Mouse (Mus musculus) forebrain, postnatal 0 days (tissue): ENCODE data around the gene Sgip1. TPM values are rescaled to one million over a fixed set of nuclear protein-coding genes. Genes with fewer than 3 reads are reported as not detected.

Experiments
- ATAC-seq: fragments of 200-750 bp; cut with Nextera tagmentation; 2 replicates; pipeline ENCODE4 v1.8.0; 2017; ENCODE audit warnings: mild to moderate bottlenecking, moderate library complexity
- DNase-seq: peaks from one replicate; pipeline ENCODE4 v3.0.0-alpha.2; 2015
- H3K27ac ChIP-seq: fragments of 300-500 bp; sonication (generic); 2 replicates; pipeline ENCODE4 v1.5.1; 2014; ENCODE audit warnings: low read depth, mild to moderate bottlenecking, antibody characterized with exemption, low read length, moderate library complexity, mixed read lengths
- H3K27me3 ChIP-seq: fragments of 300-500 bp; sonication (generic); 2 replicates; pipeline ENCODE4 v1.6.1; 2014; ENCODE audit warnings: mild to moderate bottlenecking, low read length, mixed read lengths; ENCODE audit not compliant: insufficient read depth
- H3K36me3 ChIP-seq: fragments of 300-500 bp; sonication (generic); 2 replicates; pipeline ENCODE4 v1.6.1; 2014; ENCODE audit warnings: mild to moderate bottlenecking, moderate library complexity; ENCODE audit not compliant: insufficient read depth
- H3K4me1 ChIP-seq: fragments of 300-500 bp; sonication (generic); 2 replicates; pipeline ENCODE4 v1.6.1; 2014; ENCODE audit warnings: antibody characterized with exemption; ENCODE audit not compliant: insufficient read depth
- H3K4me2 ChIP-seq: fragments of 300-500 bp; sonication (generic); 2 replicates; pipeline ENCODE4 v1.6.1; 2014; ENCODE audit warnings: low read depth, mild to moderate bottlenecking, moderate library complexity
- H3K4me3 ChIP-seq: fragments of 300-500 bp; sonication (generic); 2 replicates; pipeline ENCODE4 v1.5.1; 2014; ENCODE audit warnings: low read depth, low read length, mixed read lengths
- H3K9ac ChIP-seq: fragments of 300-500 bp; sonication (generic); 2 replicates; pipeline ENCODE4 v1.6.1; 2014; ENCODE audit warnings: mild to moderate bottlenecking
- H3K9me3 ChIP-seq: fragments of 300-500 bp; sonication (generic); 2 replicates; pipeline ENCODE4 v1.6.1; 2016; ENCODE audit warnings: low read length
- CTCF ChIP-seq: sonication (generic); IDR thresholded peaks from 2 replicates; pipeline ENCODE4 v1.5.1; 2016; ENCODE audit warnings: antibody characterized with exemption, control low read depth, low read depth
- WGBS: fragments of 180-500 bp; shearing (Covaris S2); extraction: QIAGEN DNeasy Blood & Tissue Kit; methylation state at CpG from one replicate; pipeline ENCODE4 v1.1.7; 2014; 5-methylcytosine and 5-hydroxymethylcytosine counted together
- polyA plus RNA-seq: library from polyadenylated mRNA; unstranded; fragments of >200 nt; fragmentation: Nextera tagmentation; extraction: Ambion mirVana; gene quantifications from 2 replicates; pipeline ENCODE4 v1.2.1, GENCODE M21; 2015
- total RNA-seq: library from RNA; depleted of rRNA; stranded (reverse); fragments of >200 nt; gene quantifications from 2 replicates; pipeline ENCODE4 v1.2.3, GENCODE M21; 2014; rRNA removed

Sgip1 gene
- total and polyA plus RNA-seq, 2 experiments from 2014 or later, result 59.4 to 61.4 TPM

GRCm38 (mm10) chr4:103011823-103012222, 270.7 kb downstream of the Sgip1 start:
- Histone ChIP-seq H3K9ac (peak overlapping the region; percentile 41; the same call in 1 of the 2 replicates), H3K4me2 (peak overlapping the region; percentile 17; the same call in 1 of the 2 replicates), H3K36me3 (no peaks in the 10 kb centered on the region), H3K27ac (peak overlapping the region; percentile 54), H3K4me3 (0 out of 2 replicates have a peak overlapping the region, but pooled peaks have one; percentile 3), H3K27me3 (no peaks in the 10 kb centered on the region), H3K9me3 (no peaks in the 10 kb centered on the region), H3K4me1 (no peaks in the 10 kb centered on the region)
- WGBS, result 27% methylated on average over 7 of the region's 7 CpGs
- peak; percentile 93 for ATAC-seq
- TF ChIP-seq CTCF, result no peak
- peak; percentile 63 for DNase-seq

GRCm38 (mm10) chr4:103013490-103013889, 272.4 kb downstream of the Sgip1 start:
- ATAC-seq (no peak), DNase-seq (no peak)
- Histone ChIP-seq H3K9ac (no peak overlapping the region), H3K27ac (no peak overlapping the region), H3K4me3 (no peak overlapping the region), H3K9me3 (no peaks in the 10 kb centered on the region), H3K4me2 (no peak overlapping the region), H3K27me3 (no peaks in the 10 kb centered on the region), H3K36me3 (no peaks in the 10 kb centered on the region), H3K4me1 (no peaks in the 10 kb centered on the region)
- TF ChIP-seq CTCF, result no peak
- 12% methylated on average over 4 of the region's 4 CpGs for WGBS

Other genes with a start within 250 kb of the Sgip1 start
- 2.3 and 2.4 TPM in 2 replicates for gene Tctex1d1, start 237.3 kb downstream of the Sgip1 start, total RNA-seq
- 1.2 and 1.3 TPM in 2 replicates for gene Tctex1d1, start 237.3 kb downstream of the Sgip1 start, polyA plus RNA-seq